Mouse (Mus musculus): ENCODE data around the gene Htr3b. TPM values are rescaled to one million over a fixed set of nuclear protein-coding genes. Genes with fewer than 3 reads are reported as not detected.

Htr3b gene
- polyA plus RNA-seq, 1 experiment from 2014 or later, result 0.07 TPM

- no peaks in the 10 kb centered on the region for H3K9me3 ChIP-seq (replicated peaks)
- 88% methylated on average over 3 of the region's 3 CpGs for WGBS
- no peaks in the 10 kb centered on the region for H3K36me3 ChIP-seq
- DNase-seq (ENCODE audit: low spot score), result no peak
- peaks cover 11% of the 10 kb centered on the region for H3K4me1 ChIP-seq
- no peaks in the 10 kb centered on the region for H3K27me3 ChIP-seq (ENCODE audit: low read depth, poor library complexity, severe bottlenecking)
- H3K4me3 ChIP-seq, result no peak overlapping the region
- no peak overlapping the region for H3K27ac ChIP-seq (replicated peaks)
Measured at GRCm38 (mm10) chr9:48980781-48981180, 16.0 kb upstream of the Htr3b start.

- no peak overlapping the region for H3K27ac ChIP-seq (replicated peaks)
- no peak overlapping the region for H3K4me3 ChIP-seq
- H3K9me3 ChIP-seq (replicated peaks), result no peaks in the 10 kb centered on the region
- no peaks in the 10 kb centered on the region for H3K36me3 ChIP-seq
- no peak for DNase-seq (ENCODE audit: low spot score)
- H3K4me1 ChIP-seq, result peaks cover 11% of the 10 kb centered on the region
- WGBS, result 92% methylated on average over 5 of the region's 5 CpGs
- H3K27me3 ChIP-seq (ENCODE audit: low read depth, poor library complexity, severe bottlenecking), result no peaks in the 10 kb centered on the region
Measured at GRCm38 (mm10) chr9:48980371-48980770, 15.6 kb upstream of the Htr3b start.

- H3K36me3 ChIP-seq, result no peaks in the 10 kb centered on the region
- no peaks in the 10 kb centered on the region for H3K4me1 ChIP-seq
- H3K9me3 ChIP-seq (replicated peaks), result no peaks in the 10 kb centered on the region
- no peaks in the 10 kb centered on the region for H3K27me3 ChIP-seq (ENCODE audit: low read depth, poor library complexity, severe bottlenecking)
- no peak for DNase-seq (ENCODE audit: low spot score)
- H3K27ac ChIP-seq (replicated peaks), result no peak overlapping the region
- 89% methylated on average over 6 of the region's 6 CpGs for WGBS
- H3K4me3 ChIP-seq, result no peak overlapping the region
Measured at GRCm38 (mm10) chr9:48976661-48977355, 12.0 kb upstream of the Htr3b start.

GRCm38 (mm10) chr9:48972494-48972893 lies 7.7 kb upstream of the Htr3b start:
- H3K4me1 ChIP-seq, result no peaks in the 10 kb centered on the region
- H3K36me3 ChIP-seq, result no peaks in the 10 kb centered on the region
- peak; percentile 54 for DNase-seq (ENCODE audit: low spot score)
- no peak overlapping the region for H3K27ac ChIP-seq (replicated peaks)
- H3K9me3 ChIP-seq (replicated peaks), result no peaks in the 10 kb centered on the region
- H3K27me3 ChIP-seq (ENCODE audit: low read depth, poor library complexity, severe bottlenecking), result no peaks in the 10 kb centered on the region
- WGBS, result 33% methylated on average over 3 of the region's 3 CpGs
- no peak overlapping the region for H3K4me3 ChIP-seq

- no peak overlapping the region for H3K27ac ChIP-seq (replicated peaks)
- DNase-seq (ENCODE audit: low spot score), result no peak
- 57% methylated on average over 7 of the region's 7 CpGs for WGBS
Measured at GRCm38 (mm10) chr9:48962131-48962530, 2.7 kb downstream of the Htr3b start.

GRCm38 (mm10) chr9:48961314-48961713 lies 3.5 kb downstream of the Htr3b start:
- peaks cover 3% of the 10 kb centered on the region for H3K27me3 ChIP-seq (ENCODE audit: low read depth, poor library complexity, severe bottlenecking)
- H3K36me3 ChIP-seq, result no peaks in the 10 kb centered on the region
- H3K4me3 ChIP-seq, result peak overlapping the region; percentile 11; the same call in 1 of the 2 replicates
- WGBS, result 42% methylated on average over 12 of the region's 12 CpGs
- no peak for DNase-seq (ENCODE audit: low spot score)
- H3K4me1 ChIP-seq, result peaks cover 9% of the 10 kb centered on the region
- no peaks in the 10 kb centered on the region for H3K9me3 ChIP-seq (replicated peaks)
- no peak overlapping the region for H3K27ac ChIP-seq (replicated peaks)

More at GRCm38 (mm10) chr9:48962131-48962530, 2.7 kb downstream of the Htr3b start:
- Histone ChIP-seq H3K36me3 (no peaks in the 10 kb centered on the region), H3K4me3 (no peak overlapping the region), H3K4me1 (peaks cover 9% of the 10 kb centered on the region), H3K27me3 (ENCODE audit: low read depth, poor library complexity, severe bottlenecking) (peaks cover 3% of the 10 kb centered on the region), H3K9me3 (replicated peaks) (no peaks in the 10 kb centered on the region)

- Histone ChIP-seq H3K9me3 (replicated peaks) (no peaks in the 10 kb centered on the region), H3K4me1 (no peaks in the 10 kb centered on the region), H3K36me3 (no peaks in the 10 kb centered on the region), H3K4me3 (no peak overlapping the region), H3K27me3 (ENCODE audit: low read depth, poor library complexity, severe bottlenecking) (no peaks in the 10 kb centered on the region), H3K27ac (replicated peaks) (no peak overlapping the region)
- WGBS, result 90% methylated on average over 4 of the region's 4 CpGs
- no peak for DNase-seq (ENCODE audit: low spot score)
Measured at GRCm38 (mm10) chr9:48947565-48947964, 17.2 kb downstream of the Htr3b start.

- Histone ChIP-seq H3K36me3 (no peaks in the 10 kb centered on the region), H3K27ac (replicated peaks) (no peak overlapping the region), H3K27me3 (ENCODE audit: low read depth, poor library complexity, severe bottlenecking) (no peaks in the 10 kb centered on the region), H3K9me3 (replicated peaks) (no peaks in the 10 kb centered on the region), H3K4me1 (no peaks in the 10 kb centered on the region), H3K4me3 (no peak overlapping the region)
- 85% methylated on average over 1 of the region's 1 CpGs for WGBS
- no peak for DNase-seq (ENCODE audit: low spot score)
Measured at GRCm38 (mm10) chr9:48942349-48942748, 22.4 kb downstream of the Htr3b start.

GRCm38 (mm10) chr9:48929436-48929835 lies 35.4 kb downstream of the Htr3b start:
- no peak overlapping the region for H3K4me3 ChIP-seq
- WGBS, result 84% methylated on average over 5 of the region's 5 CpGs
- no peak for DNase-seq (ENCODE audit: low spot score)
- H3K27me3 ChIP-seq (ENCODE audit: low read depth, poor library complexity, severe bottlenecking), result peaks cover 16% of the 10 kb centered on the region; the same call in 1 of the 2 replicates
- H3K36me3 ChIP-seq, result no peaks in the 10 kb centered on the region
- no peaks in the 10 kb centered on the region for H3K9me3 ChIP-seq (replicated peaks)
- H3K27ac ChIP-seq (replicated peaks), result no peak overlapping the region; the same call in 1 of the 2 replicates
- H3K4me1 ChIP-seq, result peaks cover 10% of the 10 kb centered on the region

GRCm38 (mm10) chr9:48928781-48929180 lies 36.0 kb downstream of the Htr3b start:
- Histone ChIP-seq H3K4me3 (no peak overlapping the region), H3K27me3 (ENCODE audit: low read depth, poor library complexity, severe bottlenecking) (peaks cover 16% of the 10 kb centered on the region; the same call in 1 of the 2 replicates), H3K27ac (replicated peaks) (0 out of 2 replicates have a peak overlapping the region, but pooled peaks have one; percentile 20), H3K36me3 (no peaks in the 10 kb centered on the region), H3K9me3 (replicated peaks) (no peaks in the 10 kb centered on the region), H3K4me1 (peaks cover 10% of the 10 kb centered on the region)
- 75% methylated on average over 3 of the region's 3 CpGs for WGBS
- no peak for DNase-seq (ENCODE audit: low spot score)

- WGBS, result 61% methylated on average over 18 of the region's 18 CpGs
- no peak for DNase-seq (ENCODE audit: low spot score)
Measured at GRCm38 (mm10) chr9:48916011-48916788, 48.6 kb downstream of the Htr3b start.

GRCm38 (mm10) chr9:48910885-48911537 lies 53.8 kb downstream of the Htr3b start, which contains the start of gene Htr3a:
Gene Htr3a (minus strand): TSS chr9:48911099.
- DNase-seq (ENCODE audit: low spot score), result peak; percentile 24
- WGBS, result 2% methylated on average over 9 of the region's 9 CpGs
- H3K27me3 ChIP-seq (ENCODE audit: low read depth, poor library complexity, severe bottlenecking), result peaks cover 30% of the 10 kb centered on the region
- no peak within 1 kb of the TSS for H3K27ac ChIP-seq (replicated peaks)
- no peaks in the 10 kb centered on the region for H3K9me3 ChIP-seq (replicated peaks)
- no peaks in the 10 kb centered on the region for H3K36me3 ChIP-seq
- H3K4me1 ChIP-seq, result peaks cover 16% of the 10 kb centered on the region
- H3K4me3 ChIP-seq, result no peak within 1 kb of the TSS

More at GRCm38 (mm10) chr9:48916011-48916788, 48.6 kb downstream of the Htr3b start:
- peak overlapping the region; percentile 33; the same call in 1 of the 2 replicates for H3K27ac ChIP-seq (replicated peaks)
- 0 out of 2 replicates have a peak, but pooled peaks cover 12% of the 10 kb centered on the region for H3K27me3 ChIP-seq (ENCODE audit: low read depth, poor library complexity, severe bottlenecking)
- H3K4me3 ChIP-seq, result no peak overlapping the region
- H3K36me3 ChIP-seq, result no peaks in the 10 kb centered on the region
- peaks cover 14% of the 10 kb centered on the region for H3K4me1 ChIP-seq
- H3K9me3 ChIP-seq (replicated peaks), result no peaks in the 10 kb centered on the region
